Comparison of ENCODE assay signal across 8 mouse cellular contexts in genomic region chr13:5803540-5804380, GRCm38 (mm10). TPM values are rescaled to one million over a fixed set of nuclear protein-coding genes. Genes with fewer than 3 reads are reported as not detected.
DNase-seq lines count a peak whose midpoint lies in the region; ATAC-seq and TF ChIP-seq lines count a peak whose summit lies in the region.

No protein-coding gene starts in this region.

- no peak overlapping the region; the same call in 1 of the 2 replicates for H3K27ac ChIP-seq in hindbrain, postnatal 0 days
- no peak overlapping the region for H3K27ac ChIP-seq in hindbrain, embryonic 11.5 days (ENCODE audit: low read depth, low read length)
- peak overlapping the region; percentile 82 for H3K27ac ChIP-seq in gastrocnemius, adult 2 months
- peak overlapping the region; percentile 73 for H3K27ac ChIP-seq in intestine, embryonic 15.5 days
- peak overlapping the region; percentile 87 for H3K27ac ChIP-seq in lung, postnatal 0 days (ENCODE audit: low read length)

- no peak overlapping the region for H3K4me3 ChIP-seq in hindbrain, postnatal 0 days (ENCODE audit: low read length)
- H3K4me3 ChIP-seq in hindbrain, embryonic 11.5 days (ENCODE audit: low read depth, low read length), result no peak overlapping the region
- no peak overlapping the region; the same call in 1 of the 2 replicates for H3K4me3 ChIP-seq in gastrocnemius, adult 2 months
- no peak overlapping the region for H3K4me3 ChIP-seq in intestine, embryonic 15.5 days (replicated peaks)
- no peak overlapping the region for H3K4me3 ChIP-seq in lung, postnatal 0 days (ENCODE audit: low read depth, low read length)

- no peaks in the 10 kb centered on the region for H3K9me3 ChIP-seq in hindbrain, postnatal 0 days (ENCODE audit: low read length)
- H3K9me3 ChIP-seq in hindbrain, embryonic 11.5 days (ENCODE audit: control insufficient read depth, low read length), result no peaks in the 10 kb centered on the region
- H3K9me3 ChIP-seq in intestine, embryonic 15.5 days, result no peaks in the 10 kb centered on the region
- H3K9me3 ChIP-seq in lung, postnatal 0 days (ENCODE audit: low read length), result no peaks in the 10 kb centered on the region

- 12% methylated on average over 6 of the region's 6 CpGs for WGBS in hindbrain, postnatal 0 days
- WGBS in hindbrain, embryonic 11.5 days, result 9% methylated on average over 6 of the region's 6 CpGs
- 8% methylated on average over 6 of the region's 6 CpGs for WGBS in intestine, embryonic 15.5 days
- 8% methylated on average over 6 of the region's 6 CpGs for WGBS in lung, postnatal 0 days

- no peak for TF ChIP-seq CTCF in hindbrain, postnatal 0 days (IDR thresholded peaks at IDR 0.05; ENCODE audit: low read depth)
- TF ChIP-seq CTCF in gastrocnemius, adult 2 months (IDR thresholded peaks at IDR 0.05), result no peak
- TF ChIP-seq CTCF in lung, postnatal 0 days (IDR thresholded peaks at IDR 0.05), result no peak

- no peaks in the 10 kb centered on the region for H3K27me3 ChIP-seq in hindbrain, postnatal 0 days (ENCODE audit: insufficient read depth, low read length)
- H3K27me3 ChIP-seq in hindbrain, embryonic 11.5 days (ENCODE audit: control insufficient read depth, insufficient read depth, low read length), result no peaks in the 10 kb centered on the region
- no peaks in the 10 kb centered on the region for H3K27me3 ChIP-seq in intestine, embryonic 15.5 days (replicated peaks)
- no peaks in the 10 kb centered on the region for H3K27me3 ChIP-seq in lung, postnatal 0 days (replicated peaks; ENCODE audit: insufficient read depth, low read length)

- intact Hi-C loops in gastrocnemius, adult 2 months (cut with DNase I), result no loop called here

- no peaks in the 10 kb centered on the region for H3K36me3 ChIP-seq in hindbrain, postnatal 0 days (ENCODE audit: insufficient read depth, low read length)
- H3K36me3 ChIP-seq in hindbrain, embryonic 11.5 days (ENCODE audit: control insufficient read depth, insufficient read depth, low read length), result no peaks in the 10 kb centered on the region
- H3K36me3 ChIP-seq in intestine, embryonic 15.5 days, result no peaks in the 10 kb centered on the region
- no peaks in the 10 kb centered on the region for H3K36me3 ChIP-seq in lung, postnatal 0 days (ENCODE audit: insufficient read depth, low read length)

- no peak for ATAC-seq in hindbrain, postnatal 0 days
- ATAC-seq in hindbrain, embryonic 11.5 days (ENCODE audit: low FRiP score), result no peak
- ATAC-seq in intestine, embryonic 15.5 days, result peak; percentile 93
- ATAC-seq in lung, postnatal 0 days, result peak; percentile 87
- no peak for ATAC-seq in erythroblast, adult 5-6 weeks (replicated peaks; ENCODE audit: low FRiP score, poor library complexity, severe bottlenecking)

- H3K9ac ChIP-seq in hindbrain, postnatal 0 days (replicated peaks; ENCODE audit: low read length), result no peak overlapping the region
- no peak overlapping the region for H3K9ac ChIP-seq in hindbrain, embryonic 11.5 days (ENCODE audit: low read depth, low read length)
- H3K9ac ChIP-seq in intestine, embryonic 15.5 days, result no peak overlapping the region
- no peak overlapping the region for H3K9ac ChIP-seq in lung, postnatal 0 days (replicated peaks; ENCODE audit: low read depth)

- no peak overlapping the region for H3K4me2 ChIP-seq in hindbrain, postnatal 0 days (ENCODE audit: low read depth, low read length)
- no peak overlapping the region for H3K4me2 ChIP-seq in hindbrain, embryonic 11.5 days (replicated peaks; ENCODE audit: low read depth, low read length)
- no peak overlapping the region for H3K4me2 ChIP-seq in intestine, embryonic 15.5 days (replicated peaks)
- peak overlapping the region; percentile 41 for H3K4me2 ChIP-seq in lung, postnatal 0 days (replicated peaks; ENCODE audit: low read depth, low read length)

- TF ChIP-seq EP300 in lung, postnatal 0 days (IDR thresholded peaks at IDR 0.05), result peak; percentile 98

- no peaks in the 10 kb centered on the region for H3K4me1 ChIP-seq in hindbrain, postnatal 0 days (ENCODE audit: insufficient read depth, low read length)
- no peaks in the 10 kb centered on the region for H3K4me1 ChIP-seq in hindbrain, embryonic 11.5 days (replicated peaks; ENCODE audit: control insufficient read depth, insufficient read depth, low read length)
- H3K4me1 ChIP-seq in intestine, embryonic 15.5 days (replicated peaks), result peaks cover 4% of the 10 kb centered on the region; the same call in 1 of the 2 replicates
- H3K4me1 ChIP-seq in lung, postnatal 0 days (ENCODE audit: insufficient read depth, low read depth, low read length), result peaks cover 16% of the 10 kb centered on the region; the same call in 1 of the 2 replicates

- peak; percentile 13 for DNase-seq in hindbrain, postnatal 0 days (ENCODE audit: low spot score)
- DNase-seq in hindbrain, embryonic 11.5 days (ENCODE audit: low spot score), result no peak
- peak; percentile 36 to 47 for DNase-seq in adrenal gland, adult 18-20 months (ENCODE audit: low spot score in 2 of 2)
- DNase-seq in gastrocnemius, adult 2 months, result peak; percentile 65
- DNase-seq in lung, postnatal 0 days (ENCODE audit: low spot score), result peak; percentile 97
- DNase-seq in right cerebral cortex, postnatal 25 days, result no peak

RNA-seq across cellular contexts. Expression of gene Klf6, which starts 57.5 kb away (rescaled TPM):
- 41.6 and 53.1 TPM in 2 replicates for total RNA-seq in hindbrain, postnatal 0 days (2014; rRNA removed)
- polyA plus RNA-seq in hindbrain, postnatal 0 days (2015; fragmentation: Nextera tagmentation; extraction: Ambion mirVana), result 99.6 and 104 TPM in 2 replicates
- polyA plus RNA-seq in hindbrain, embryonic 11.5 days (2014; fragmentation: Nextera tagmentation; extraction: Ambion mirVana), result 74.1 and 77.9 TPM in 2 replicates
- 10 to 100 TPM; 42.6 to 57.3 TPM for total RNA-seq in adrenal gland, adult 18-20 months (2021)
- 10 to 100 TPM; 23.9 to 34.5 TPM for total RNA-seq in gastrocnemius, adult 2 months (2021)
- polyA plus RNA-seq in intestine, embryonic 15.5 days (2015; fragmentation: Nextera tagmentation; extraction: Ambion mirVana), result 72.3 and 79.5 TPM in 2 replicates
- 201 and 219 TPM in 2 replicates for polyA plus RNA-seq in lung, postnatal 0 days (2015; fragmentation: Nextera tagmentation; extraction: Ambion mirVana)
- 20.8 and 21.9 TPM in 2 replicates for total RNA-seq in erythroblast, adult 5-6 weeks (2015; ENCODE audit: low replicate concordance)
- total RNA-seq in erythroblast, adult 5-6 weeks (2017; ENCODE audit: low replicate concordance), result 19.7 and 37.8 TPM in 2 replicates

Comparison
In these comparisons a context has a peak if more than half of its experiments do, and no peak if none do; other contexts are left out.
1. DNase-seq: peak in hindbrain, postnatal 0 days (single experiment), adrenal gland, adult 18-20 months (2 of 2), gastrocnemius, adult 2 months (single experiment) and lung, postnatal 0 days (single experiment); none in hindbrain, embryonic 11.5 days (single experiment) and right cerebral cortex, postnatal 25 days (single experiment).
2. ATAC-seq: peak in intestine, embryonic 15.5 days (single experiment) and lung, postnatal 0 days (single experiment); none in hindbrain, postnatal 0 days (single experiment), hindbrain, embryonic 11.5 days (single experiment) and erythroblast, adult 5-6 weeks (single experiment).
3. H3K27ac ChIP-seq: peak in gastrocnemius, adult 2 months (single experiment), intestine, embryonic 15.5 days (single experiment) and lung, postnatal 0 days (single experiment); none in hindbrain, postnatal 0 days (single experiment) and hindbrain, embryonic 11.5 days (single experiment).